Mouse (Mus musculus): Measurements from ENCODE around the gene Hypk.

Hypk gene

GRCm38 (mm10) chr2:121507173-121507950 is 54.3 kb downstream of the Hypk start:
- no peak for DNase-seq

- no peak for DNase-seq
Measured at GRCm38 (mm10) chr2:121507951-121508330, 54.9 kb downstream of the Hypk start.

Data from kidney, adult 11 months (tissue).